Mouse (Mus musculus): ENCODE results near the gene Glrp1.

DNA sequence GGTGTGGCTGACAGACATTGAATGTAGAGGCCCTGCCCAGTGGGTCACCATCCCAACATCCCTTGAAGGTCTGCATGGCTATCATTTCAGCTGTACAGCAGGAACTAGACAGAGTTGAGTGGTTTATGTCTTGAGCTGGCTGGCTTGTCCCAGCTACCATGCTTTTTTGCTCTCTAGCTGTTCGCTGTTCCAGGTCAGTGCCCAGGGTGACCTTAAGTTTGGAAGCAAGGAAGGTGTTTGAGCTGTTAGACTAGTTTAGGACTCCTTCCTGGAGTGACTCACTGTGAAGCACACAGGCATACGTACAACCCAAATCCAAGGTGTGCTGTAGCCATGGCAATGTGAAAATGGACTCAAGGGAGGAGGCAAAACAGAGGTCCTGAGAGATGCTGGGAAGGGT lies 41.5 kb downstream of the Glrp1 start:
- TF ChIP-seq CTCF (IDR thresholded peaks at IDR 0.05; ENCODE audit: borderline replicate concordance, control insufficient read depth, extremely low read depth, insufficient read depth, low read length, poor library complexity): no peak
- TF ChIP-seq POLR2A (IDR thresholded peaks at IDR 0.05; ENCODE audit: control insufficient read depth, extremely low read depth, insufficient read depth, low read length, poor library complexity): no peak
